9 mouse cellular contexts compared by ENCODE assay signal in genomic region chr6:48487747-48488725, GRCm38 (mm10). TPM values are rescaled to one million over a fixed set of nuclear protein-coding genes. Genes with fewer than 3 reads are reported as not detected.
DNase-seq lines count a peak whose midpoint lies in the region; ATAC-seq and TF ChIP-seq lines count a peak whose summit lies in the region.
"Had no signal": no experiment of that assay in that cellular context is flagged by ENCODE, and none has a peak within 500 bp of the region (broad histone marks: within the 10 kb centered on the region; RNA-seq: fewer than 3 reads in every experiment).

No protein-coding gene starts in this region.

- ATAC-seq in forebrain, embryonic 11.5 days (replicated peaks; ENCODE audit: low FRiP score) = peak; percentile 57
- ATAC-seq in limb, embryonic 14.5 days (ENCODE audit: low FRiP score, low read depth) = peak; percentile 59
- ATAC-seq in stomach, embryonic 14.5 days (ENCODE audit: insufficient number of reproducible peaks, insufficient read depth, low FRiP score, low read depth) = peak; percentile 69
- ATAC-seq in CD4-positive, CD25-positive, alpha-beta regulatory T cell, adult 4 months = no peak

- peak overlapping the region; percentile 47 for H3K9ac ChIP-seq in forebrain, embryonic 11.5 days (ENCODE audit: low read length)
- peak overlapping the region; percentile 66 for H3K9ac ChIP-seq in limb, embryonic 14.5 days (ENCODE audit: low read depth, low read length, severe bottlenecking)
- H3K9ac ChIP-seq in stomach, embryonic 14.5 days (replicated peaks; ENCODE audit: low read depth, low read length) = no peak overlapping the region

- 14% methylated on average over 17 of the region's 25 CpGs for WGBS in forebrain, embryonic 11.5 days
- WGBS in limb, embryonic 14.5 days = 9% methylated on average over 19 of the region's 25 CpGs
- 10% methylated on average over 23 of the region's 25 CpGs for WGBS in stomach, embryonic 14.5 days

- no peaks in the 10 kb centered on the region; the same call in 1 of the 2 replicates for H3K4me1 ChIP-seq in brown adipose tissue, adult 24 weeks (ENCODE audit: control insufficient read depth, insufficient read depth, insufficient read length, low read length)
- H3K4me1 ChIP-seq in forebrain, embryonic 11.5 days (replicated peaks; ENCODE audit: control insufficient read depth, insufficient read depth, low read length) = peaks cover 2% of the 10 kb centered on the region; the same call in 1 of the 2 replicates
- peaks cover 11% of the 10 kb centered on the region for H3K4me1 ChIP-seq in limb, embryonic 14.5 days (ENCODE audit: control insufficient read depth, insufficient read depth, low read length)
- 0 out of 2 replicates have a peak, but pooled peaks cover 6% of the 10 kb centered on the region for H3K4me1 ChIP-seq in stomach, embryonic 14.5 days (ENCODE audit: control insufficient read depth, insufficient read depth, low read length)

- peak overlapping the region; percentile 25; the same call in 1 of the 2 replicates for H3K4me3 ChIP-seq in brown adipose tissue, adult 24 weeks (ENCODE audit: insufficient read depth, low read depth, low read length)
- H3K4me3 ChIP-seq in forebrain, embryonic 11.5 days (ENCODE audit: low read depth, low read length) = no peak overlapping the region
- peak overlapping the region; percentile 36 for H3K4me3 ChIP-seq in limb, embryonic 14.5 days (replicated peaks; ENCODE audit: low read length)
- no peak overlapping the region for H3K4me3 ChIP-seq in stomach, embryonic 14.5 days (ENCODE audit: low read depth, low read length)

- no peaks in the 10 kb centered on the region for H3K9me3 ChIP-seq in forebrain, embryonic 11.5 days (ENCODE audit: control insufficient read depth, low read length)
- H3K9me3 ChIP-seq in limb, embryonic 14.5 days (ENCODE audit: control insufficient read depth, low read length) = no peaks in the 10 kb centered on the region
- H3K9me3 ChIP-seq in stomach, embryonic 14.5 days (ENCODE audit: control insufficient read depth, low read depth, low read length) = no peaks in the 10 kb centered on the region

- peak overlapping the region; percentile 63 for H3K27ac ChIP-seq in brown adipose tissue, adult 24 weeks (replicated peaks; ENCODE audit: low read depth, low read length)
- no peak overlapping the region for H3K27ac ChIP-seq in forebrain, embryonic 11.5 days (ENCODE audit: low read depth, low read length)
- no peak overlapping the region for H3K27ac ChIP-seq in limb, embryonic 14.5 days (replicated peaks; ENCODE audit: low read depth, low read length)
- H3K27ac ChIP-seq in stomach, embryonic 14.5 days (ENCODE audit: low read length) = no peak overlapping the region; the same call in 1 of the 2 replicates

- no peak for DNase-seq in forebrain, embryonic 11.5 days (ENCODE audit: low spot score)
- DNase-seq in heart, postnatal 36 days = peak; percentile 20 to 29
- no peak for DNase-seq in limb, embryonic 14.5 days (ENCODE audit: low spot score)
- DNase-seq in urinary bladder, postnatal 25 days (ENCODE audit: low spot score) = no peak
- DNase-seq in layer of hippocampus, postnatal 25 days (ENCODE audit: extremely low spot score in 1 of 2, low spot score in 1 of 2) = no peak

- intact Hi-C loops in heart, postnatal 36 days (cut with DNase I) = no loop called here

- TF ChIP-seq POLR2A in limb, embryonic 14.5 days (IDR thresholded peaks at IDR 0.05; ENCODE audit: borderline replicate concordance, extremely low read depth, insufficient read depth, insufficient read length) = no peak

- no peaks in the 10 kb centered on the region for H3K36me3 ChIP-seq in forebrain, embryonic 11.5 days (ENCODE audit: control insufficient read depth, insufficient read depth, low read length)
- no peaks in the 10 kb centered on the region for H3K36me3 ChIP-seq in limb, embryonic 14.5 days (ENCODE audit: control insufficient read depth, insufficient read depth, low read length)
- no peaks in the 10 kb centered on the region for H3K36me3 ChIP-seq in stomach, embryonic 14.5 days (ENCODE audit: control insufficient read depth, insufficient read depth, low read length)

- H3K27me3 ChIP-seq in forebrain, embryonic 11.5 days (ENCODE audit: control insufficient read depth, insufficient read depth, low read length) = no peaks in the 10 kb centered on the region
- H3K27me3 ChIP-seq in limb, embryonic 14.5 days (ENCODE audit: control insufficient read depth, insufficient read depth, low read length) = no peaks in the 10 kb centered on the region
- H3K27me3 ChIP-seq in stomach, embryonic 14.5 days (ENCODE audit: control insufficient read depth, insufficient read depth, low read length) = no peaks in the 10 kb centered on the region

- H3K4me2 ChIP-seq in forebrain, embryonic 11.5 days (ENCODE audit: low read depth, low read length, severe bottlenecking) = peak overlapping the region; percentile 37
- peak overlapping the region; percentile 74 for H3K4me2 ChIP-seq in limb, embryonic 14.5 days (replicated peaks; ENCODE audit: low read depth, low read length, severe bottlenecking)
- H3K4me2 ChIP-seq in stomach, embryonic 14.5 days (replicated peaks; ENCODE audit: low read depth, low read length) = peak overlapping the region; percentile 43

RNA-seq across cellular contexts. Expression of gene Sspo, which starts 40.0 kb away (rescaled TPM):
- 0.25 TPM in 1 of 2 replicates, not detected in the other for polyA plus RNA-seq in brown adipose tissue, adult 24 weeks (2012; ENCODE audit: insufficient read depth, insufficient read length, missing spikeins)
- 0.05 and 0.29 TPM in 2 replicates for polyA plus RNA-seq in forebrain, embryonic 11.5 days (2014; fragmentation: Nextera tagmentation; extraction: Ambion mirVana)
- under 1 TPM; 0.41 to 0.53 TPM for total RNA-seq in heart, postnatal 36 days (2021)
- polyA plus RNA-seq in limb, embryonic 14.5 days (2012; rRNA removed) = 1.2 and 1.9 TPM in 2 replicates
- 0.07 and 0.17 TPM in 2 replicates for polyA plus RNA-seq in limb, embryonic 14.5 days (2014; fragmentation: Nextera tagmentation; extraction: Ambion mirVana)
- 0.20 and 0.41 TPM in 2 replicates for polyA plus RNA-seq in stomach, embryonic 14.5 days (2014; fragmentation: Nextera tagmentation; extraction: Ambion mirVana)
- 1 to 10 TPM; 1.2 to 2.9 TPM for total RNA-seq in layer of hippocampus, postnatal 25 days (2021)
- polyA plus RNA-seq in CD4-positive, CD25-positive, alpha-beta regulatory T cell, adult 4 months (2017; shearing (Covaris generic)) = under 1 TPM; 0.20 to 0.73 TPM
- total RNA-seq: neutrophil, adult 5-6 weeks had no signal

RNA-seq across cellular contexts. Expression of gene Zfp467, which starts 42.4 kb away (rescaled TPM):
- 41.3 and 44.0 TPM in 2 replicates for polyA plus RNA-seq in brown adipose tissue, adult 24 weeks (2012; ENCODE audit: insufficient read depth, insufficient read length, missing spikeins)
- 17.5 and 19.6 TPM in 2 replicates for polyA plus RNA-seq in forebrain, embryonic 11.5 days (2014; fragmentation: Nextera tagmentation; extraction: Ambion mirVana)
- total RNA-seq in heart, postnatal 36 days (2021) = 10 to 100 TPM; 10.8 to 15.4 TPM
- polyA plus RNA-seq in limb, embryonic 14.5 days (2012; rRNA removed) = 43.5 and 62.1 TPM in 2 replicates
- polyA plus RNA-seq in limb, embryonic 14.5 days (2014; fragmentation: Nextera tagmentation; extraction: Ambion mirVana) = 29.3 TPM in 2 replicates
- 27.1 and 30.8 TPM in 2 replicates for polyA plus RNA-seq in stomach, embryonic 14.5 days (2014; fragmentation: Nextera tagmentation; extraction: Ambion mirVana)
- total RNA-seq in layer of hippocampus, postnatal 25 days (2021) = 10 to 100 TPM; 19.9 to 26.3 TPM
- polyA plus RNA-seq in CD4-positive, CD25-positive, alpha-beta regulatory T cell, adult 4 months (2017; shearing (Covaris generic)) = 10 to 100 TPM; 11.4 to 12.6 TPM

RNA-seq across cellular contexts. Expression of gene Atp6v0e2, which starts 49.4 kb away (rescaled TPM):
- polyA plus RNA-seq in brown adipose tissue, adult 24 weeks (2012; ENCODE audit: insufficient read depth, insufficient read length, missing spikeins) = 3.1 and 4.0 TPM in 2 replicates
- 52.5 and 56.6 TPM in 2 replicates for polyA plus RNA-seq in forebrain, embryonic 11.5 days (2014; fragmentation: Nextera tagmentation; extraction: Ambion mirVana)
- total RNA-seq in heart, postnatal 36 days (2021) = 10 to 100 TPM; 18.7 to 20.9 TPM
- polyA plus RNA-seq in limb, embryonic 14.5 days (2012; rRNA removed) = 11.0 and 13.1 TPM in 2 replicates
- 7.8 and 8.7 TPM in 2 replicates for polyA plus RNA-seq in limb, embryonic 14.5 days (2014; fragmentation: Nextera tagmentation; extraction: Ambion mirVana)
- 25.7 and 27.5 TPM in 2 replicates for polyA plus RNA-seq in stomach, embryonic 14.5 days (2014; fragmentation: Nextera tagmentation; extraction: Ambion mirVana)
- 100 to 1,000 TPM; 454 to 498 TPM for total RNA-seq in layer of hippocampus, postnatal 25 days (2021)
- polyA plus RNA-seq in CD4-positive, CD25-positive, alpha-beta regulatory T cell, adult 4 months (2017; shearing (Covaris generic)) = not detected
- total RNA-seq: neutrophil, adult 5-6 weeks had no signal

Comparison
In these comparisons a context has a peak if more than half of its experiments do, and no peak if none do; other contexts are left out.
1. H3K4me3 ChIP-seq: peak in brown adipose tissue, adult 24 weeks (single experiment) and limb, embryonic 14.5 days (single experiment); none in forebrain, embryonic 11.5 days (single experiment) and stomach, embryonic 14.5 days (single experiment).
2. DNase-seq: peak in heart, postnatal 36 days (2 of 2); none in forebrain, embryonic 11.5 days (single experiment), limb, embryonic 14.5 days (single experiment), urinary bladder, postnatal 25 days (single experiment) and layer of hippocampus, postnatal 25 days (0 of 2).
3. Peak in every context shown above with its lines, with median percentiles within 50 percentile points of each other: H3K4me2 ChIP-seq.